Mouse (Mus musculus): ENCODE data around the gene Rbm12. TPM values are rescaled to one million over a fixed set of nuclear protein-coding genes. Genes with fewer than 3 reads are reported as not detected.
A peak's percentile ranks its signal among the peaks of the same experiment; 100 is the strongest.

Rbm12 gene
- polyA plus RNA-seq (2015; fragmentation: Nextera tagmentation; extraction: Ambion mirVana), result 7.8 and 8.9 TPM in 2 replicates

DNA sequence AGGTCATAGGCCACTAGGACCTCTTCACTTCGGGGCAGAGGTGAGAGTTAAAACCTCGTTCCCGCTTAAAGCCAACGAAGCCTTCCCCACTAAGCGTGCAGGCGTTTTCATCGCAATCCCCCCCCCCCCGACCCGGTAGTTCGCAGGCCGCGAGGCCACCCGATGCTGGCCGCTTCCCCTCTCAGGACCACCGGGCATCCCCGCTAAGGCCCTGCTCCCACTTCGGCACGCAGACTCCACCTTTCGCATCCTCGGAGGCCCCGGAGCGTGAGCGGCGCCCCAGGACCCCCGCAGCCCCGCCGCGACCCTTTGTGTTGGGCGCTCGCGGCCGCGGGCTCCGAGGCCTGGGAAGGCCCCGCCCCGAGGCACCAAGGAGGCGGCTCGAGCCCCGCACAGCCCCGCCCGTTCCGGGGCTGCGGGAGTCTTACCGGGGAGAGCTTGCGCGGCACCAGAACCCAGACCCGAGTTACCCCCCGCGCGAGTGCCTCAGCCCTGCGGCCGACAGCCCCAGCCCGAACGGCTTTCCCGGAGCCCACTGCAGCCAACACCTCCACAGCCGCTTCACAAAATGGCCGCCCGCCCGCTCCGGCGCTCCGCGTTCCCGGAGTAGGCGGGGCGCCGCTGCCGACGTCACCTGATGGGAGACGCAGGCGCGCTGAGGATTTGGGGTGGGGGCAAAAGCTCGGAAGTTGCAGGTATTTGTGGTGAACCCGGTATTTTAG, at the start of gene Rbm12, which contains the start of gene Cpne1:
TSS of gene Rbm12 (minus strand) at position 621 of the 722 bp plus-strand sequence.
TSS of gene Cpne1 (minus strand) at position 608 of the 722 bp plus-strand sequence.
- no peaks in the 10 kb centered on the region for H3K9me3 ChIP-seq (replicated peaks; ENCODE audit: control insufficient read depth, low read length)
- H3K9ac ChIP-seq (ENCODE audit: low read depth, low read length), result peak within 1 kb of the TSS; percentile 80
- H3K4me1 ChIP-seq (ENCODE audit: control insufficient read depth, low read depth, low read length), result peaks cover 11% of the 10 kb centered on the region
- peak within 1 kb of the TSS; percentile 88 for H3K4me3 ChIP-seq (ENCODE audit: low read depth, low read length)
- H3K27me3 ChIP-seq (ENCODE audit: control insufficient read depth, insufficient read depth, low read depth, low read length), result no peaks in the 10 kb centered on the region
- WGBS (ENCODE audit: insufficient replicate concordance), result under 1% methylated on average over 73 of the region's 74 CpGs
- ATAC-seq (ENCODE audit: low read depth), result peak; percentile 92
- H3K4me2 ChIP-seq (ENCODE audit: low read depth, low read length), result peak within 1 kb of the TSS; percentile 84
- peak within 1 kb of the TSS; percentile 72 for H3K27ac ChIP-seq (ENCODE audit: low read length)
- H3K36me3 ChIP-seq (ENCODE audit: control insufficient read depth, insufficient read depth), result peaks cover 2% of the 10 kb centered on the region; the same call in 1 of the 2 replicates

DNA sequence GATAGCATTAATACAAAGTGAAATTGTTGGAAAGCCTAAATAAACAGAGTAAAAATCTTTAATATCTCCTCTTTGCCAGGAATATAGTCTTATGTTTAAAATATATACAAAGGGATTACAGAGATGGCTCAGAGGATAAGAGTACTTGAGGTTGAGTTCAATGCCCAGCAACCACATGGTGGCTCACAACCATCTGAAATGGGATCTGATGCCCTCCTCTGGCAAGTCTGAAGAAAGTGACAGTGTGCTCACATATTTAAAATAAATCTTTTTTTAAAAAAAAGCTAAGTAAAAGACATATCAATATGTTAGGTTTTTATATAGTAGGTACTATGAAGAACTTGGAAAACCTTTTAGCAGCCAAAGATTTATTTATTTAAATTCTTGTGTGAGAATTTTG, 39.8 kb upstream of the Rbm12 start:
- Histone ChIP-seq H3K9me3 (replicated peaks; ENCODE audit: control insufficient read depth, low read length) (no peaks in the 10 kb centered on the region), H3K4me1 (ENCODE audit: control insufficient read depth, low read depth, low read length) (no peaks in the 10 kb centered on the region), H3K9ac (ENCODE audit: low read depth, low read length) (no peak overlapping the region), H3K4me2 (ENCODE audit: low read depth, low read length) (no peak overlapping the region), H3K36me3 (ENCODE audit: control insufficient read depth, insufficient read depth) (peaks cover 68% of the 10 kb centered on the region), H3K27ac (ENCODE audit: low read length) (no peak overlapping the region), H3K4me3 (ENCODE audit: low read depth, low read length) (no peak overlapping the region), H3K27me3 (ENCODE audit: control insufficient read depth, insufficient read depth, low read depth, low read length) (no peaks in the 10 kb centered on the region)
- ATAC-seq (ENCODE audit: low read depth), result no peak

DNA sequence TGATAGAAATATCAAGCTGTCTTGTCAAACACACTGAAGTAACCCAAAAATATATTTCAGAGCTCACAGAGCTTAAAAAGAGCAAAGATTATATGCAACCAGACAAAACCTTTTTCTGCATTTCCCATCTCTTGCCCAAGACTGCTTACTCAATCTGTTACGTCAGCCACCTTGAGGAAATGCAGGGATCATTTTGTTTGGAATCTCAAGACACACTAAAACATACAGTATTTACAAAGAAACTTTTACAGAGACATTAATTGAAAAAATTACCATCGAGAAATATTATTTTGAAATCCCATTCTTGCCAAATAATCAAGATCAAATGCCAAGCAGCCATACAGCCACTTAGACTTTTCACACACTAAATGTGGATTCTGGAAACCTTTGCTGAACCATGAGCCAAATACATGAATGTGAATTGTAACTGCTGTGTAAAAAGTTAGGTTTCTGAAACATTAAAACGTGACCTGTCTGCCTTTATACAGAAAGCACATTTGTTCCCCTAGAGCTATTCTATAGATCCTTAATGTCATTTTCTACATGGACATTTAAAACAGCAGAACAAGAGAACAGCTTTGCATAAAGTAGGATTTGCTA, 35.6 kb upstream of the Rbm12 start:
- ATAC-seq (ENCODE audit: low read depth), result no peak
- H3K9ac ChIP-seq (ENCODE audit: low read depth, low read length), result no peak overlapping the region
- H3K27ac ChIP-seq (ENCODE audit: low read length), result no peak overlapping the region
- H3K36me3 ChIP-seq (ENCODE audit: control insufficient read depth, insufficient read depth), result peaks cover 46% of the 10 kb centered on the region
- H3K27me3 ChIP-seq (ENCODE audit: control insufficient read depth, insufficient read depth, low read depth, low read length), result no peaks in the 10 kb centered on the region
- no peak overlapping the region for H3K4me2 ChIP-seq (ENCODE audit: low read depth, low read length)
- H3K4me3 ChIP-seq (ENCODE audit: low read depth, low read length), result no peak overlapping the region
- peaks cover 10% of the 10 kb centered on the region for H3K4me1 ChIP-seq (ENCODE audit: control insufficient read depth, low read depth, low read length)
- WGBS (ENCODE audit: insufficient replicate concordance), result 84% methylated on average over 3 of the region's 3 CpGs
- H3K9me3 ChIP-seq (replicated peaks; ENCODE audit: control insufficient read depth, low read length), result no peaks in the 10 kb centered on the region

DNA sequence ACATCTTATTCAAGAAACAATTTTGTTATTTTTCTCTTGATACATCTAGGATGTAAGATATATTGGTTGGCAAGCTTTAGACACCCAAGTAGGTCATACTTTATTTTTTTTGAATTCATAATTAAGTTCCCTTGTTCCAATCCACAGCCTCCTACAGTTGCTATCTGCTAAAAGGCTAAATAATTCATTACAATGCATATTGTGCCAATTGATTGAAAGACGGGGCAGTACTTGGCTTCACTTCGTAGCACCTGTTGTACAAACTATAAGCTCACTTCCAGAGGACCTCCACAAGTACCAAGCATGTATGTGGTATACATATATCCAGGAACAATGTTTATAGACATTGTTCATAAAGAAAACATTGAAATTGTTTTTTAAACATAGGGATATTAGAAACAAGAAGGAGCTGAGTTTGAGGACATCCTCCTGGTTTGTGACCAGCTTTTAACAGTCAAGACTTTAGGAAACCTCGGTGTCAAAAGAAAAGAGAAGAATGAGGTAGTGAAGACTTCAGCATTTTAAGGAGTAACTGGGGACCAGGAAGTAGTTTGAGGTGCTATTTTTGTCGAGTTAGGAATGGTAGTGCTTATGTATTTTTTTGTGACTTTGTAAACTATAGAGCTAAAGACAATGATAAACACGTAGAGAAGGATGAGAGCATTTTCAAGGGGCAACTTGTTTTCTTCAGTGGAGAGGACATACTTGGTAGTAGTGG, 34.7 kb upstream of the Rbm12 start:
- 55% methylated on average over 5 of the region's 5 CpGs for WGBS (ENCODE audit: insufficient replicate concordance)
- H3K27ac ChIP-seq (ENCODE audit: low read length), result no peak overlapping the region
- no peak overlapping the region for H3K4me3 ChIP-seq (ENCODE audit: low read depth, low read length)
- peaks cover 10% of the 10 kb centered on the region for H3K4me1 ChIP-seq (ENCODE audit: control insufficient read depth, low read depth, low read length)
- H3K4me2 ChIP-seq (ENCODE audit: low read depth, low read length), result no peak overlapping the region
- H3K36me3 ChIP-seq (ENCODE audit: control insufficient read depth, insufficient read depth), result peaks cover 45% of the 10 kb centered on the region
- no peaks in the 10 kb centered on the region for H3K27me3 ChIP-seq (ENCODE audit: control insufficient read depth, insufficient read depth, low read depth, low read length)
- no peak for ATAC-seq (ENCODE audit: low read depth)
- no peaks in the 10 kb centered on the region for H3K9me3 ChIP-seq (replicated peaks; ENCODE audit: control insufficient read depth, low read length)
- no peak overlapping the region for H3K9ac ChIP-seq (ENCODE audit: low read depth, low read length)

DNA sequence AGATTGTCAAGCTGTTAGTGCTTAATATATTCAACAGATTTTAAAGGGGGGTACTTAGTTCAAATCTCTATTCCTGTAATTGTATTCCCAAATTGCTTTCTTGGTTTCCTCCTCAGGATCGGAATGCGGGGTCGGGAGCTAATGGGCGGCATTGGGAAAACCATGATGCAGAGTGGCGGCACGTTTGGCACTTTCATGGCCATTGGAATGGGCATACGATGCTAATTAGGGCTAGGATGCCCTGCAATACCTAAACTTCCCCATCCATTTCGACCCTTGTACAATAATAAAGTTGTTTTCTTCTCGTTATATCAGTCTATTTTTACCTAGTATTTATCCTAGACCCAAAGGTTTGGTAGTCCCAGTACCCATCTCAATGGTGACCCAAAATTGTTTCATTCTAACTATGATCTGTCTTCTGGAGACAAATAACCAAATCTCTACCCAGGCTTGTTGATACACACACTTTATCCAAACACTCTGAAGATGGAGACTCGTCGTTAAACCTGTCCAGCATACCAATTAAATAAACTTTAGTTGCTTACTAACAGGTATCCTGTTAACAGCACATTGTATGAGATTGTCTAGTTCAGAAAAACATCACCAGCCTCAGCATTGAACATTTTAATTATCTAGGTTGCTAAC, 33.8 kb upstream of the Rbm12 start:
- Histone ChIP-seq H3K4me1 (ENCODE audit: control insufficient read depth, low read depth, low read length) (peaks cover 10% of the 10 kb centered on the region), H3K36me3 (ENCODE audit: control insufficient read depth, insufficient read depth) (peaks cover 39% of the 10 kb centered on the region), H3K9ac (ENCODE audit: low read depth, low read length) (no peak overlapping the region; the same call in 1 of the 2 replicates), H3K4me2 (ENCODE audit: low read depth, low read length) (peak overlapping the region; percentile 76), H3K4me3 (ENCODE audit: low read depth, low read length) (peak overlapping the region; percentile 91), H3K27me3 (ENCODE audit: control insufficient read depth, insufficient read depth, low read depth, low read length) (no peaks in the 10 kb centered on the region), H3K9me3 (replicated peaks; ENCODE audit: control insufficient read depth, low read length) (no peaks in the 10 kb centered on the region), H3K27ac (ENCODE audit: low read length) (no peak overlapping the region)
- no peak for ATAC-seq (ENCODE audit: low read depth)
- WGBS (ENCODE audit: insufficient replicate concordance), result 56% methylated on average over 11 of the region's 11 CpGs

DNA sequence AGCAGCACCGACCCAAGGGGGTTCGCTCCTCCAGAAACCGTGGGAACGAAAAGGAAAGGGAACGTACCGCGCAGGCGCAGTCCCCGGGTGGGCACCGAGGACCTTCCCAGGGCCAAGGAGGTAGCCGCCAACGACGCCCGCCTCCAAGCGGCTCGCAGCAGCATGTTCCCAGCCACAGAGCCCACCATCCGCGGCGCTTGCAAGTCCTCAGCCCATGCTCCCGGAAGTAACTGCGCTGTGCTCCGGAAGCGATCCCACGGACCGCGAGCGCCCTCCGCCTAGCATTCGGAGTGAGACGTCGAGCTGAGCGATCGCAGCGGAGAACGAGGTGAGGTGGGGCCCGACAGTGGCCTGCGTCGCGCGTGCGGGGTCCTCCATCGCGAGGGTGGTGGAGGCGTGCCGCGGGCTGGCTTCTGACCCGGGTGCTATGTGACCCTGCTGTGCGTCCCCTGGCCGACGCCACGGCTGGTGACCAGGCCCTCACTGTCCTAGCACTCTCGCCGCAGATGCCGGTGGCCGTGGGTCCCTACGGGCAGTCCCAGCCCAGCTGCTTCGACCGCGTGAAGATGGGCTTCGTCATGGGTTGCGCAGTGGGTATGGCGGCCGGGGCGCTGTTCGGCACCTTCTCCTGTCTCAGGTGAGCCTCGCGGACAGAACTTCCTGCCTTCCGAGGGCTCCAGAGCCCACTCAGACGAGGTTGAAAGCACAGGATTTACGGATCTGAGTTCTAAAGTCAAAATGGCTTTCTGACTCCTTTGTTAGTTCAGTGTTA, 32.4 kb upstream of the Rbm12 start, which contains the start of the genes Romo1 and Nfs1:
TSS of gene Romo1 (plus strand) at position 87 of the 772 bp plus-strand sequence.
TSS of gene Nfs1 (minus strand) at position 234 of the 772 bp plus-strand sequence.
- WGBS (ENCODE audit: insufficient replicate concordance), result under 1% methylated on average over 70 of the region's 70 CpGs
- Histone ChIP-seq H3K27me3 (ENCODE audit: control insufficient read depth, insufficient read depth, low read depth, low read length) (no peaks in the 10 kb centered on the region), H3K9ac (ENCODE audit: low read depth, low read length) (peak within 1 kb of the TSS; percentile 87), H3K9me3 (replicated peaks; ENCODE audit: control insufficient read depth, low read length) (no peaks in the 10 kb centered on the region), H3K27ac (ENCODE audit: low read length) (peak within 1 kb of the TSS; percentile 92), H3K4me3 (ENCODE audit: low read depth, low read length) (peak within 1 kb of the TSS; percentile 91), H3K36me3 (ENCODE audit: control insufficient read depth, insufficient read depth) (peaks cover 27% of the 10 kb centered on the region), H3K4me2 (ENCODE audit: low read depth, low read length) (peak within 1 kb of the TSS; percentile 76), H3K4me1 (ENCODE audit: control insufficient read depth, low read depth, low read length) (peaks cover 10% of the 10 kb centered on the region)
- peak; percentile 89 for ATAC-seq (ENCODE audit: low read depth)

DNA sequence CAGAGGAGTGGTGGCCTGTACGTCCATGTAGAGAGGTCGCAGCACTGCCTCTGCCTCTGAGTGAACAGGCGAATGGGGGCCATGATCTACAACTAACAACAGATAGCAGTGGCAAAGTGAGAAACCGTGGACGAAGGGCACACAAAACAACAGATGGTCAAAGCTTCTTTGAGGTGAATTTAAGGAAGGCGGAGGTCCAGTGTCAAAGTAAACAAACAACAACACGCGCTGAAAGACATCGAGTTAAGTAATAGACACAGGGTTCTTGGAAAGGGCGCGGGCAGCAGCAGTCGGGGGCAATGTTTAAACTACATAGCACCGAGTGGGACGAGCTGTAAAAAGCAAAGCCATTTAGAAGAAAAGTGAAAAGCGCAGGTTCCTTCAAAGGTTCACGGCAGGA, 31.6 kb upstream of the Rbm12 start:
- peak; percentile 7; the same call in 1 of the 2 replicates for ATAC-seq (ENCODE audit: low read depth)
- 2% methylated on average over 16 of the region's 16 CpGs for WGBS (ENCODE audit: insufficient replicate concordance)
- H3K4me1 ChIP-seq (ENCODE audit: control insufficient read depth, low read depth, low read length), result peaks cover 10% of the 10 kb centered on the region
- peak overlapping the region; percentile 92 for H3K27ac ChIP-seq (ENCODE audit: low read length)
- peak overlapping the region; percentile 91 for H3K4me3 ChIP-seq (ENCODE audit: low read depth, low read length)
- H3K36me3 ChIP-seq (ENCODE audit: control insufficient read depth, insufficient read depth), result peaks cover 20% of the 10 kb centered on the region
- H3K4me2 ChIP-seq (ENCODE audit: low read depth, low read length), result peak overlapping the region; percentile 76
- no peaks in the 10 kb centered on the region for H3K27me3 ChIP-seq (ENCODE audit: control insufficient read depth, insufficient read depth, low read depth, low read length)
- no peaks in the 10 kb centered on the region for H3K9me3 ChIP-seq (replicated peaks; ENCODE audit: control insufficient read depth, low read length)
- H3K9ac ChIP-seq (ENCODE audit: low read depth, low read length), result peak overlapping the region; percentile 87

DNA sequence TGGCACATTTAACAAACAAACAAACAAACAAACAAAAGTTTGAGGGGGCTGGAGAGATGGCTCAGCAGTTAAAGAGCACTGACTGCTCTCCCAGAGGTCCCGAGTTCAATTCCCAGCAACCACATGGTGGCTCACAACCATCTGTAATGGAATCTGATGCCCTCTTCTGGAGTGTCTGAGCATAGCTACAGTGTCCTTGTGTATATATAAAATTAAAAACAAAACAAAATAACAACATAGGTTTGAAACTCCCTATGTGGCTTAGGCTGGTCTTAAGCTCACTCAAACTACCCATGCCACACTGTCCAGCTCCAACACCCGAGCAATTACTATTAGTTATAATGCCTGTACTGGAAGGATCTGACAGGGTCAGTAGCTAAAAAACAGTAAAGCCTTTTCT, 31.0 kb upstream of the Rbm12 start:
- ATAC-seq (ENCODE audit: low read depth), result no peak
- H3K4me3 ChIP-seq (ENCODE audit: low read depth, low read length), result peak overlapping the region; percentile 91
- 64% methylated on average over 2 of the region's 2 CpGs for WGBS (ENCODE audit: insufficient replicate concordance)
- no peaks in the 10 kb centered on the region for H3K9me3 ChIP-seq (replicated peaks; ENCODE audit: control insufficient read depth, low read length)
- H3K36me3 ChIP-seq (ENCODE audit: control insufficient read depth, insufficient read depth), result peaks cover 15% of the 10 kb centered on the region
- peak overlapping the region; percentile 76 for H3K4me2 ChIP-seq (ENCODE audit: low read depth, low read length)
- 0 out of 2 replicates have a peak overlapping the region, but pooled peaks have one; percentile 92 for H3K27ac ChIP-seq (ENCODE audit: low read length)
- peaks cover 10% of the 10 kb centered on the region for H3K4me1 ChIP-seq (ENCODE audit: control insufficient read depth, low read depth, low read length)
- peak overlapping the region; percentile 87; the same call in 1 of the 2 replicates for H3K9ac ChIP-seq (ENCODE audit: low read depth, low read length)
- H3K27me3 ChIP-seq (ENCODE audit: control insufficient read depth, insufficient read depth, low read depth, low read length), result no peaks in the 10 kb centered on the region
